Mouse (Mus musculus) megakaryocyte, adult 5-6 weeks (primary cell): ENCODE results near the gene Zfp57. TPM values are rescaled to one million over a fixed set of nuclear protein-coding genes. Genes with fewer than 3 reads are reported as not detected.
"Not testable (repeated sequence)": the region's sequence is repeated elsewhere in the genome, so short reads cannot be mapped to it uniquely, and the experiment has no call there.

ENCODE experiments used
- ATAC-seq: 2 replicates; pipeline ENCODE4 v1.8.0; 2016; ENCODE audit warnings: mild to moderate bottlenecking, inconsistent platforms; ENCODE audit not compliant: poor library complexity, severe bottlenecking
- total RNA-seq, 2 experiments: library from RNA; stranded (forward) in 1 of 2; stranded (reverse) in 1 of 2; fragments of 153-499, 151-499 nt in 1 of 2; fragments of 221-1000, 200-1000 nt in 1 of 2; gene quantifications; 2 replicates each; pipeline versions ENCODE4 v1.2.3 to v1.2.4; 2015 to 2017

The Zfp57 gene
- total RNA-seq, 2 experiments from 2014 or later = not detected

DNA sequence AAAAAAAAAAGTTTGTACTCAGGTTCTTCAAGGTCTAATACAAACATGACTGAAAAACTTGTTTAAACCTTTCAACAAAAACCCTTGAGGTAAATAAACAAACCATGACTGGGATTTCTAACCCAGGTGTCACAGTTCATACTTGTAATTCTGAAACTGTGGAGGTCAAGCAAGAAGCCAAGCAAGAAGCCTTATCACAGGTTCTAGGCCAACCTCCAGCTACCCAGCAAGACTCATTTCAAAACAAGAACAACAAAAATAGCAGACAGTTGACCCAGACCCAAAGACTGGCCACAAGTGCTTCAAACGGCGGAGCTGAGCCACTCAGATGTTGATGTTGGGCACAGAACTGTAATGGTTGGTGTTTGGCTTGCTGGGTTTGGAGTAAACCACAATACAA, 6.4 kb upstream of the Zfp57 start:
- no peak for ATAC-seq

- ATAC-seq = no peak
Measured at GRCm38 (mm10) chr17:36995448-36995847, 5.5 kb upstream of the Zfp57 start.

DNA sequence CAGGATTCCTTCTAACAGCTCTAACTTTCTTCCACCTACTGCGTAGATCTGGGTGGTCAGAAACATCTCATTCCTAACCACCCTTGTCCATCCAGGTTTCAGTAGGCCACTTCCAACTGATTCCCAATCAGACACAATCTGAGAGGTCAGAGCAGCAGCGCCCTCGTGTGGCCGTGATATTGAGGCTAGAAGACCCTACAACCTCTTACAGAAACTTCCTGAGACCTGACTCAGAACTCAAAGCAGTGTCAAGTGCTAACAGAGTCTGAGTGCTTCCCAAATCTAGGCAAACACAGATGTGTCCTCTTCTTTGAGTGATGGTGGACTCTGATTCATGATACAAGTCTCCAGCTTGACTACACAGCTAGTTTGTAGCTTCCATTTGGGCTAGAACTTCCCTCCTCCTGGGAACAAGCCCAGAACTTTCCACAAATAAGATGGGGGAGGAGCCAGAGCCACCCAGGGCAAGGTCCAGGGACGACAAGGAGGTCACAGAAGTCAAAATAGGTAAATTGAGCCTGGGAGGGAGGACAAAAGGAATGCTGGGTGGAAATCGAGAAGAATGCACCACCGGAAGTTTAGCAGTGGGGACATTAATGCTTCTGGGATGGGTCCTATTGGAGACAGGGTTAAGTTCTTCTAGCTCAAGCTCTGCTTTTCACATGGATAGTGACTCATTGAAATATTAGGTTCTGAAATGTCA, 3.8 kb upstream of the Zfp57 start:
- peak; percentile 45; the same call in 1 of the 2 replicates for ATAC-seq

DNA sequence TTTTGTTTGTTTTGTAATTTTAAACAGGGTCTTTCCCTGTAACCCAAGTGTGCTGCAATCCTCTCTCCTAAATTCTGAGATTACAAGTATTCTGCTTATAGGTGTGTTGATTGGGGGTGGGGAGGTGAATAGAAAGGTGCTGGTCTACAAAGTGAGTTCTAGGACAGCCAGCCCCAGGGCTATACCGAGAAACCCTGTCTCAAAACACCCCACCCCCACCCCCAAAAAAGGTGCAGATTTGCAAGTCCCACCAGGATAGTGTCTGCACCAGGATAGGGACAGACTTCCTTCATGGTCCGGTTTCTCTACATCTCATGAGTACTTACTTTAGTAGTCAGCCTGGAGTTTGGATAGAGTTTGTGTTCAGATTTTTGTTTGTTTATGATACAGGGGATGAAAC, 2.5 kb upstream of the Zfp57 start:
- ATAC-seq = no peak

- peak; percentile 47; the same call in 1 of the 2 replicates for ATAC-seq
Measured at GRCm38 (mm10) chr17:37002364-37003330, 1.7 kb downstream of the Zfp57 start.

DNA sequence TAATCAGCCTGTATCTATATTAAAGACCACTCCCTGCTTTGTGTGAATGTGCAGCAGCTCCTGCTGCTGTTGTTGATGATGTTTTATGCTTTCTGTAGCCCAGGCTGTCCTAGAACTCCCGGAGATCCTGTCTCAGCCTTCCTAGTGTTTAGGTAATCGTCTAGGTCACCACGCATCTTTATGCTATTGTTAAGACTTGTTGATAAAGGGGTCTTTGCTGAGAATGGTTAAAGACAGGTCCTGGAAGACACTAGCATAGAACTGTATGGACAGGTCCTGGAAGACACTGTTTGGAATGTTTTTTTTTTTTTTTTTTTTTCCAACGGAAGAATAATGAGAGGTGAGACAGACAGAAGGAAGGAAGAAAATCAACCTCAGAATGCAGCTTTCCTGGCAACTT, 2.4 kb downstream of the Zfp57 start:
- no peak for ATAC-seq

DNA sequence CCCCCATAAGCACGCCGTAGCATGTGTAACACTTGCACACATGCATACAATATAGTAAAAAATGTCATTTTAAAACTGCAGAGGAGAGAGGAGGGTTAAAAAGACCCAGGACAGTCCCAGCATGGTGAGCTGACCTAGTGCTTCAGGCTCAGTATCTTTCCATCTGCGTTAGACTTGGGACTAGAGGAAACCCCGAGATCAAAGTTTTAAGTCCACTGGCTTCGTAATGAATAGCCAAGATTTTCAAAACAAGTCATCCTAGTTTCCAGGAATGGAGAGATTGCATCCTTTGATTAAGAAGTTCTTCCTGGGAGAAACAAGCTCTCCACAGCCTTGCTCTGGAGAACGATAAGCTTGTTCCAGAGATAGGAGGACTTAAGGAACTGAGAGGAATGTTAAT, 7.2 kb downstream of the Zfp57 start:
- no peak for ATAC-seq

DNA sequence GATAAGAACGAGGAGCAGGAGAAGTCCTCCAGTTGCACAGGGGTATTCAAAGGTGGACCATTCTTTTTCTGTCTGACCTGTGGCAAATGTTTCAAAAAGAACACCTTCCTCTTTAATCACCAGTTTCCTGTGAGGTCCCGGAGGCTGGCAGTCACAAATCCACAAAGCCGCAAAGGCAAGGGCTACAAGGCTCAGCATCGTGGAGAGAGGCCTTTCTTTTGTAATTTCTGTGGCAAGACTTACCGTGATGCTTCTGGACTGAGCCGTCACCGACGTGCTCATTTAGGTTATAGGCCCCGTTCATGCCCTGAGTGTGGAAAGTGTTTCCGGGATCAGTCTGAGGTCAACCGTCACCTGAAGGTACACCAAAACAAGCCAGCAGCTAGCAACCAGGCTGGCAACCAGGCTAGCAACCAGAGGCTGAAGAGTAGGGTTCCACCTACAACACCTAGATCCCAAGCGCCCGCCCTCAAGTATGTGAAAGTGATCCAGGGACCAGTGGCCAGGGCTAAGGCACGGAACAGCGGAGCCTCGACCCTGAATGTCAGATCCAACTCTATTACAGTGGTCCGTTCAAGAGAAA, 8.6 kb downstream of the Zfp57 start:
- ATAC-seq = peak; percentile 87

- no peak for ATAC-seq
Measured at GRCm38 (mm10) chr17:37011719-37012118, 10.8 kb downstream of the Zfp57 start.

- no peak for ATAC-seq
Measured at GRCm38 (mm10) chr17:37012141-37012540, 11.2 kb downstream of the Zfp57 start.

- no peak for ATAC-seq
Measured at GRCm38 (mm10) chr17:37016333-37016732, 15.4 kb downstream of the Zfp57 start.

GRCm38 (mm10) chr17:37018328-37018727, 17.4 kb downstream of the Zfp57 start:
- no peak for ATAC-seq

DNA sequence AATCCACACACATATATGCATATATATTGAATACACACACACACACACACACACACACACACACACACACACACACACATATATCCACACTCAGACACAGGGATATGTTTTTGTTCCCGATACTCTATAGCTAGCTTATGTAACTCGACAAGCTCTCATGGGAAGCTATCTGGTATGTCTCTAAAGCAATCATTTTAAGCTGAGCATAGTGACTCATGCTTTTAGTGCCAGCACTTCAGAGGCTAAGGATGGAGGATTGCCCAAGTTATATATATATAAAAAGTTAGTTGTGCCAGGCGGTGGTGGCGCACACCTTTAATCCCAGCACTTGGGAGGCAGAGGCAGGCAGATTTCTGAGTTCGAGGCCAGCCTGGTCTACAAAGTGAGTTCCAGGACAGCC, 18.3 kb downstream of the Zfp57 start:
- ATAC-seq = not testable (repeated sequence)

DNA sequence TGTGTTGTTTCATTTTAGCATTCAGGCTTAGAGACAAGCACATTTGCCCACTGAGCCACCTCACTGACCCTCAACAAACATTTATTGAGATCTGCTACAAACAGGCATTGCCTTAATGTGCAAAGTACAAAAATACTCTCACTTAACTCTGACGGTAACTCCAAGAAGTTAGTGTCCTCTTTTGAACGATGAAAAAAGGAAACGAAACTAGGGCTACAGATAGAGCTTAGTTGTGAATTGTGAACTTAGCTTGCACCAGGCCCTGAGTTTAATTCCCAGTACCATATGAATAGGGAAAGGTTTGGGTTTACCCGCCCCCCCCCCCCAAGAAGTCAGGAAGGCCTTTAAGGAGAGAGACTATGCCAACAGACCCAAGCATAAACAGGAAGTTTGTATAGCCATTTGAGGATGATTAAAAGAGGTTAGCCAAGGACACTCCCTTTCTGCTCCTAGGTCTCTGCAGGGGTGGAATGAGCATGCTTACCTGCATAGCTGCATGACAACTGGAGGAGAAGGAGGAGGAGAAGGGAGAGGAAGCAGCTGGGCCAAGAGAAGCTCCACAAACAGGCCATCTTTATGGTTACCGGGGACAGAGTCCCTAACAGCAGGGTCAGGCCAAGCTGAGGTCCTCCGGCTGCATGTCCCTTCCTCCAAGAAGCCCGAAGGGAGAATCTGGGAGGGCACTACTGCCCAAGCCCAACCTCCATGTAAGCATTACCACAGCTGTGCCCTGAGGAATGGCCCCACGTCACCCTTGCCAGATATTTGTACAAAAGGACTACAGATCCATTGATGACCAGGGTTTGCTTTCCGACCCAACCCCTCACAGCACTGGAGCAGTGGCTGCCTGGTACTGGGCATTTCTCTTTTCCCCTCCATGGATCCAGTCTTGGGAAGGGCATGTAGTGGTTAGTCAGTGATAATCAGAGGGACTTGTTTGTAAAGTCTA, 21.9 kb downstream of the Zfp57 start, which contains the start of gene Mog:
Gene Mog (minus strand): TSS at position 771 of the 949 bp plus-strand sequence.
- ATAC-seq = peak; percentile 59

GRCm38 (mm10) chr17:37026425-37026824, 25.5 kb downstream of the Zfp57 start:
- no peak for ATAC-seq

DNA sequence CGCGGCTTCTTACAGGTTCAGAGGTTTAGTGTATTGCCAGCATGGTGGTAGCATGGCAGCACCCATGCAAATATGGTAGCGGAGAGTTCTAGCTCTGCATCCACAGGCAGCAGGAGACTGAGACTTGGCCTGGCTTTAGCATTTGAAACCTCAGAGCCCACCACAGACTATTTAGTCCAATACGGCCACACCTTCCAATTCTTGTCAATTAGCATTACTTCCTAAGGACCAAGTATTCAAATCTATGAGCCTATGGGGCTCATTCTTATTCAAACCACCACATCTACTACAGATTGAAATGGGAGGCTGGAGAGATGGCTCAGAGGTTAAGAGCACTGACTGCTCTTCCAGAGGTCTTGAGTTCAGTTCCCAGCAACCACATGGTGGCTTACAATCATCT, 26.5 kb downstream of the Zfp57 start:
- ATAC-seq = no peak

DNA sequence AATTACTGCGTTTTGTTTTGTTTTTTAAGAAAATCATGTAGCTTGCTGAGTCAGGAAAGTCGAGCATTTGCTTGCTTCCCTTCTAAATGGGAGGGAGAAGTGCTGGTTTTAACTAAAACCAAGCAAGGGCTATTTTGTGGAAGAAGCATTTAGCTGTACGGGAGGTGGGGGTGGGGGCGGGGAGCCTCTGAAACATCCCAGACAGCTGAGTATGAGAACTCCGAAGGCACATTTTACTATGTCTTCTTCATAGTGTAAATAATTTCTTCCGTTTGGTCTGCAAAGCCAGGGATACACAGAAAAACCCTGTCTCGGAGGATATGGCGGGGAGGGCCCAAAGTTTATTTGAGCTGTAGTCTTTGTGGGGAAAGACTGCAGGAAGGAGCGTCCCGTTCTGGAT, 27.2 kb downstream of the Zfp57 start:
- ATAC-seq = no peak

DNA sequence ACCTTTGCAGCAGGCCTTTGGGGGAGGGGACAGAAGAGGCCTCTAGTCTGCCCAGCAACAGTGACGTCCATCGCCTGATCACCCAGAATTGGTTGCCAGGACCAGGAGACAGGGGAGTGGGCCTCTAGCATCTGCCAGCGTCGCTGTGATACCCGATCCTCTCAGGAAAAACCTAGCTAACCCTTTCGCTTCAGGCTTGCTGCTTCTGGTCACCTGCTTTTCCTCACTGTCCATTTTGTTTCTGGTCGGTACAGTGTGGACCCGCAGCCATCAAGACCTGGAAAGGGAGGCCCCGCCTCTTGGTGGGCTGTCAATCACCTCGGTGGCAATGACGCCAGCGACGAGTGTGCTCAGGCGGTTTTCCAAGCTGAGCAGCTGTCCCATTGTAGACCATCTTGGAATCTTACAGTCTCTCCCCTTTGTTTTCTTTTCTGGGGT, 27.7 kb downstream of the Zfp57 start:
- peak; percentile 83 for ATAC-seq

- no peak for ATAC-seq
Measured at GRCm38 (mm10) chr17:37029162-37029561, 28.2 kb downstream of the Zfp57 start.
